ENCODE assay signal across 8 mouse cellular contexts in the genomic region with DNA sequence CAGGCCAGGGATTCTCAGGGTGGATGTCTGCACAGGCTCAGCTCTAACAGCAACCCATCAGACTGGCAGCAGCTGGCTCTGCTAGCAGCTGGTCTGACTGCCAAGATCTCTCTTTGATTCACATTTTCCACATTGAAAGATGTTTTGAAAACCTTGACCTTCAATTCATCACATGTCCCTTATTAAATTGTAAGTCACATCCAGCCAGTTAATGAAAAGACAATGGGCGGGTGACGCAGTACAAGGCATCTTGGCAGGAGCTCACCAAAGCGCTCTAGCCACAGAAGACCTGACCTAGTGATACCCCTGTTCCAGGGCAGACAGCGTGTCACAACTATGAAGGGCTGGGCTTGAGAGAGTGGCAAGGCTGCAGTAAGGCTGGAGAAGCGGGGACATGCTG. TPM values are rescaled to one million over a fixed set of nuclear protein-coding genes. Genes with fewer than 3 reads are reported as not detected.
DNase-seq lines count a peak whose midpoint lies in the region; ATAC-seq lines count a peak whose summit lies in the region.
"Had no signal": no experiment of that assay in that cellular context is flagged by ENCODE, and none has a peak within 500 bp of the region (broad histone marks: within the 10 kb centered on the region; RNA-seq: fewer than 3 reads in every experiment).

No protein-coding gene starts in this region.

- no peaks in the 10 kb centered on the region; the same call in none of the 2 replicates for H3K36me3 ChIP-seq in midbrain, embryonic 16.5 days (ENCODE audit: control insufficient read depth, insufficient read depth, low read length)
- no peaks in the 10 kb centered on the region for H3K36me3 ChIP-seq in midbrain, embryonic 15.5 days (replicated peaks)
- peaks cover 12% of the 10 kb centered on the region; the same call in 1 of the 2 replicates for H3K36me3 ChIP-seq in embryonic facial prominence, embryonic 15.5 days
- no peaks in the 10 kb centered on the region for H3K36me3 ChIP-seq in stomach, embryonic 16.5 days (ENCODE audit: control insufficient read depth, insufficient read depth, low read length)

- 78% methylated on average over 5 of the region's 5 CpGs for WGBS in midbrain, embryonic 16.5 days
- 82% methylated on average over 5 of the region's 5 CpGs for WGBS in midbrain, embryonic 15.5 days
- 78% methylated on average over 5 of the region's 5 CpGs for WGBS in embryonic facial prominence, embryonic 15.5 days
- 76% methylated on average over 5 of the region's 5 CpGs for WGBS in stomach, embryonic 16.5 days

- H3K4me1 ChIP-seq in midbrain, embryonic 16.5 days (ENCODE audit: control insufficient read depth, insufficient read depth, low read length), result peaks cover 9% of the 10 kb centered on the region
- H3K4me1 ChIP-seq in midbrain, embryonic 15.5 days, result peaks cover 11% of the 10 kb centered on the region
- peaks cover 37% of the 10 kb centered on the region for H3K4me1 ChIP-seq in embryonic facial prominence, embryonic 15.5 days
- H3K4me1 ChIP-seq in stomach, embryonic 16.5 days (ENCODE audit: control insufficient read depth, insufficient read depth, low read length), result peaks cover 22% of the 10 kb centered on the region

- no peaks in the 10 kb centered on the region for H3K27me3 ChIP-seq in midbrain, embryonic 16.5 days (ENCODE audit: control insufficient read depth, insufficient read depth, low read depth, low read length)
- no peaks in the 10 kb centered on the region for H3K27me3 ChIP-seq in midbrain, embryonic 15.5 days (replicated peaks)
- H3K27me3 ChIP-seq in embryonic facial prominence, embryonic 15.5 days, result no peaks in the 10 kb centered on the region
- no peaks in the 10 kb centered on the region for H3K27me3 ChIP-seq in stomach, embryonic 16.5 days (ENCODE audit: control insufficient read depth, insufficient read depth, low read length)
- H3K27me3 ChIP-seq: neural tube, embryonic 12.5 days had no signal

- peak overlapping the region; percentile 26; the same call in 1 of the 2 replicates for H3K27ac ChIP-seq in midbrain, embryonic 16.5 days (ENCODE audit: low read length)
- H3K27ac ChIP-seq in midbrain, embryonic 15.5 days, result no peak overlapping the region
- H3K27ac ChIP-seq in embryonic facial prominence, embryonic 15.5 days (replicated peaks), result peak overlapping the region; percentile 63; the same call in 1 of the 2 replicates
- peak overlapping the region; percentile 11; the same call in 1 of the 2 replicates for H3K27ac ChIP-seq in stomach, embryonic 16.5 days (ENCODE audit: low read length)
- H3K27ac ChIP-seq: neural tube, embryonic 12.5 days had no signal

- no peak overlapping the region for H3K9ac ChIP-seq in midbrain, embryonic 16.5 days (ENCODE audit: low read depth, low read length)
- no peak overlapping the region for H3K9ac ChIP-seq in midbrain, embryonic 15.5 days
- no peak overlapping the region for H3K9ac ChIP-seq in embryonic facial prominence, embryonic 15.5 days
- H3K9ac ChIP-seq in stomach, embryonic 16.5 days (ENCODE audit: low read length), result no peak overlapping the region
- H3K9ac ChIP-seq: neural tube, embryonic 12.5 days had no signal

- peak; percentile 64 for DNase-seq in kidney, adult 18-20 months
- no peak for DNase-seq in cerebellum, adult 18-20 months

- no peaks in the 10 kb centered on the region for H3K9me3 ChIP-seq in midbrain, embryonic 16.5 days (replicated peaks; ENCODE audit: control insufficient read depth, low read length, poor library complexity, severe bottlenecking)
- no peaks in the 10 kb centered on the region for H3K9me3 ChIP-seq in midbrain, embryonic 15.5 days
- no peaks in the 10 kb centered on the region for H3K9me3 ChIP-seq in embryonic facial prominence, embryonic 15.5 days (replicated peaks)
- no peaks in the 10 kb centered on the region for H3K9me3 ChIP-seq in stomach, embryonic 16.5 days (replicated peaks; ENCODE audit: control insufficient read depth, low read length)
- H3K9me3 ChIP-seq: neural tube, embryonic 12.5 days had no signal

- H3K4me3 ChIP-seq in midbrain, embryonic 16.5 days (ENCODE audit: low read depth, low read length), result no peak overlapping the region
- H3K4me3 ChIP-seq in midbrain, embryonic 15.5 days, result no peak overlapping the region
- H3K4me3 ChIP-seq in embryonic facial prominence, embryonic 15.5 days (replicated peaks), result no peak overlapping the region
- no peak overlapping the region for H3K4me3 ChIP-seq in stomach, embryonic 16.5 days (replicated peaks; ENCODE audit: low read length)
- H3K4me3 ChIP-seq: neural tube, embryonic 12.5 days had no signal

- H3K4me2 ChIP-seq in midbrain, embryonic 16.5 days (ENCODE audit: low read length), result no peak overlapping the region
- H3K4me2 ChIP-seq in midbrain, embryonic 15.5 days, result no peak overlapping the region
- H3K4me2 ChIP-seq in embryonic facial prominence, embryonic 15.5 days (replicated peaks), result no peak overlapping the region
- H3K4me2 ChIP-seq in stomach, embryonic 16.5 days (ENCODE audit: low read depth, low read length), result no peak overlapping the region
- H3K4me2 ChIP-seq: neural tube, embryonic 12.5 days had no signal

- no peak for ATAC-seq in midbrain, embryonic 16.5 days
- no peak for ATAC-seq in midbrain, embryonic 15.5 days (replicated peaks)
- no peak; the same call in 1 of the 2 replicates for ATAC-seq in embryonic facial prominence, embryonic 15.5 days (ENCODE audit: insufficient number of reproducible peaks, low FRiP score, low TSS enrichment, low read depth)
- ATAC-seq in stomach, embryonic 16.5 days (ENCODE audit: insufficient read depth, low FRiP score), result peak; percentile 39; the same call in 1 of the 2 replicates
- ATAC-seq in megakaryocyte-erythroid progenitor cell, adult 5-6 weeks (replicated peaks; ENCODE audit: low FRiP score, low TSS enrichment, poor library complexity, severe bottlenecking), result no peak

RNA-seq across cellular contexts. Expression of a gene that starts 20.4 kb away (rescaled TPM):
- polyA plus RNA-seq in midbrain, embryonic 16.5 days (2015; fragmentation: Nextera tagmentation; extraction: Ambion mirVana), result 33.4 and 35.1 TPM in 2 replicates
- 42.5 and 42.8 TPM in 2 replicates for polyA plus RNA-seq in midbrain, embryonic 15.5 days (2015; fragmentation: Nextera tagmentation; extraction: Ambion mirVana)
- polyA plus RNA-seq in embryonic facial prominence, embryonic 15.5 days (2015; fragmentation: Nextera tagmentation; extraction: Ambion mirVana), result 28.4 and 33.3 TPM in 2 replicates
- 18.3 and 20.4 TPM in 2 replicates for polyA plus RNA-seq in stomach, embryonic 16.5 days (2015; fragmentation: Nextera tagmentation; extraction: Ambion mirVana)
- total RNA-seq in megakaryocyte-erythroid progenitor cell, adult 5-6 weeks (2014; fragmentation: Nextera tagmentation), result 18.4 and 29.1 TPM in 2 replicates
- 73.3 and 79.0 TPM in 2 replicates for total RNA-seq in megakaryocyte-erythroid progenitor cell, adult 5-6 weeks (2017)

RNA-seq across cellular contexts. Expression of a gene that starts 21.0 kb away (rescaled TPM):
- 102 and 103 TPM in 2 replicates for polyA plus RNA-seq in midbrain, embryonic 16.5 days (2015; fragmentation: Nextera tagmentation; extraction: Ambion mirVana)
- polyA plus RNA-seq in midbrain, embryonic 15.5 days (2015; fragmentation: Nextera tagmentation; extraction: Ambion mirVana), result 100 and 109 TPM in 2 replicates
- 114 and 118 TPM in 2 replicates for polyA plus RNA-seq in embryonic facial prominence, embryonic 15.5 days (2015; fragmentation: Nextera tagmentation; extraction: Ambion mirVana)
- polyA plus RNA-seq in stomach, embryonic 16.5 days (2015; fragmentation: Nextera tagmentation; extraction: Ambion mirVana), result 111 and 116 TPM in 2 replicates
- 51.7 and 55.0 TPM in 2 replicates for total RNA-seq in megakaryocyte-erythroid progenitor cell, adult 5-6 weeks (2014; fragmentation: Nextera tagmentation)
- total RNA-seq in megakaryocyte-erythroid progenitor cell, adult 5-6 weeks (2017), result 31.6 and 40.3 TPM in 2 replicates
